Mouse (Mus musculus): ENCODE data around the gene Sox5.

Sox5 gene

GRCm38 (mm10) chr6:144772175-144772918, 9.4 kb downstream of the Sox5 start:
- DNase-seq (ENCODE audit: low read depth), result no peak

GRCm38 (mm10) chr6:144769060-144769459, 12.7 kb downstream of the Sox5 start:
- DNase-seq (ENCODE audit: low read depth), result no peak

- no peak for DNase-seq (ENCODE audit: low read depth)
These were observed 19.9 kb downstream of the Sox5 start for GRCm38 (mm10) chr6:144761902-144762301.

- no peak for DNase-seq (ENCODE audit: low read depth)
These were observed 22.6 kb downstream of the Sox5 start for GRCm38 (mm10) chr6:144759193-144759592.

- no peak for DNase-seq (ENCODE audit: low read depth)
These were observed 24.4 kb downstream of the Sox5 start for GRCm38 (mm10) chr6:144757414-144757813.

DNA sequence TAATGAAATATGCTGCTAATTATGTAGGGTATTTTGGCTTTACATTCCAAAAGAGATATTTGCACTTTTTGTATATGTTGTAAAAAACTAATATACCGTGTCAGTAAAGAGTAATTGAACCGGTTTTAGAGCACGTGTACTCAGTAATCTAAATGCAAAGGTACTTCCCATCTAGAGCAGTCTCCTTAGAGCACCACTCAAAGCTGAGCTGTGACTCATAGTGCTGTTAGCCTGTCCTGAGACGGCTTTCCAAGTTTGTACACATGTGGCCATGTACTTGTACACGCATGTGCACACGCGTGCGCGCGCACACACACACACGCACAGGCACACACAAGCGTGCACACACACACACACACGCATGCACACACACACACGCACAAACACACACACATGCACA, 25.3 kb downstream of the Sox5 start:
- no peak for DNase-seq (ENCODE audit: low read depth)

DNA sequence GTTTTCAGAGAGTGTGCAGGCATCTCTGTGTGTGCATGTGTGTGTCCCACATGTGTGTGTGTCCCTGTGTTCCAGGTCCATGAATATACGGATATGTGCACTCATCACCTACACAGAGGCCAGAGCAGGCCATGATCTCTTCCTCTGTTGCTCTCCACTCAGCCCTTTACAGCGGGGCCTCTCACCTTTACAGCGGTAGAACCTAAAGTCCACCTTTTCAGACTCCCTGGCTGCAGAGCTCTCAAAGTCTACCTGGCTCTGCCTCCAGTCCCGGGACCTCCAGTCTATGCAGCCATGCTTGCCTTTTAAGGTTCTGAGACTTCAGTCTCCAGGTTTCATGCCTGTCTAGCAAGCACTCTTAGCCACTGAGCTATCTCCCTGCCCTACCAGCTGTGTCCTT, 26.5 kb downstream of the Sox5 start:
- DNase-seq (ENCODE audit: low read depth), result no peak

DNA sequence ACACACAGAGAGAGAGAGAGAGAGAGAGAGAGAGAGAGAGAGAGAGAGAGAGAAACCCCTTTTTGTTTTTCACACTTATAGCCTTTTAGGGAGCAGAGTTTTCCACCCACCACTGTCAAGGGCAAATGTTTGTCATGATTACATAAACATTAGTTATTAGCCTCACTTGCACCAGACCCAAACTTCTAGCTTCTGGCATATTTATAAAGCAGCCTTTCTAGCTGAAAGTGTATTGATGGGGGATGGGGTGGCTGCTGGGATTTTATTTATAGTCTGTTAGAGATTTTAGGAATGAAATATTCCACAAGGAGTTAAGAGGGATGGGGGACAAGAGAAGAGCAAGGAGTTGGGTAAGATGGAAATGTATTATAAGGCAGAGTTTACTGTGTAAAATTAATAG, 27.4 kb downstream of the Sox5 start:
- DNase-seq (ENCODE audit: low read depth), result no peak

- peak; percentile 47 for DNase-seq (ENCODE audit: low read depth)
These were observed 27.8 kb downstream of the Sox5 start for GRCm38 (mm10) chr6:144753963-144754296.

DNA sequence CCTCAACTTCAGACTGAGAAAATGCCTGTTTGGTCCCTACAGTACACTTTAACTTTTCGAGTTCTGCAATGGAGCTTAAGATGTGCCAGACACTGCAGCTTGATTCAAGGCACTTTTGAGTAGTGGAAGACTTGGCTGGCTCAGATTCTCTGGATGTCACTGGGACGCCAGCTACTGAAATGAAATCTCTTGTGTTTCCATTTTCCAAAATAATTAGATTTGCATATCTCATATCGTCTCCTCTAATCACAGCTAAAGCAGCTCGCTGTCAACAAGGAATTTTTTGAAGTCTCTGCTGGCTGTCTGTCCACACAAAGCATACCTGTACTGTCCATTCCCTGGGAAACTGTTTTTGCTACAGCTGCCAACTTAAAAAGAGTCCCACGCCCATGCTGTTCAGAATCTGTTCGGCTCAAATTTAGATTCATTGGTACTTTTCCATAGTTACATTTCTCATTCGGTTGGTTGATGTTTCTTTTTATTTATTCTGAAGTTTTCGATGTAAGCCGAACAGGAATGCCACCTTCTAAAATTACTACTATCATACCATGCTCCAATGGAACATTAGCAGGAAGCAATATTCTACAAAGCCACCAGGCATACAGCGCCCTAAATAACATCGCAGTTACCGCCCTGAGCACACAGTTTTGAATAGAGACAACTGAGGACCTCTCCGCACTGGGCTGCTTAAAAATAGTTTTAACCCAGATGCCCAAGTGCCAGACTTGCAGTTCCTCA, 28.4 kb downstream of the Sox5 start:
- DNase-seq (ENCODE audit: low read depth), result peak; percentile 18

- no peak for DNase-seq (ENCODE audit: low read depth)
These were observed 30.2 kb downstream of the Sox5 start for GRCm38 (mm10) chr6:144751581-144751980.

DNA sequence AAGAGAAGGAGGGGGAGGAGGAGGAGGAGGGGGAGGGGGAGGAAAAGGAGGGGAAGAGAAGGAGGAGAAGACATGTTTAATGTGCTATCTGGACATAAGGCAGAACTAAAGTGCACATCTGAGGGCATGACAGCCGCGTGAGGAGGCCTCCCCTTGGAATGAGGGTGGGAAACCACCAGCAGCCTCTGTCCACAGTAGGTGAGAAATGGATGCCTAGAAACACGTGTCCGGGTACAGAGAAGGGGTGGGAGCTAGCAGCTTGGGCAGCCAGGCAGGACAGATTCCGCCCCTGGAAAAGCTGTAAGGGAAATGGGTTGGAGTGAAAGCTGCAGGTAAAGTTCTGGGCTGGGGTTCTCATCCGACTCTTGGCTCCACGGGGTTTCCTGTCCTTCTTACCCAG, 31.6 kb downstream of the Sox5 start:
- no peak for DNase-seq (ENCODE audit: low read depth)

GRCm38 (mm10) chr6:144746436-144746835, 35.3 kb downstream of the Sox5 start:
- DNase-seq (ENCODE audit: low read depth), result no peak

DNA sequence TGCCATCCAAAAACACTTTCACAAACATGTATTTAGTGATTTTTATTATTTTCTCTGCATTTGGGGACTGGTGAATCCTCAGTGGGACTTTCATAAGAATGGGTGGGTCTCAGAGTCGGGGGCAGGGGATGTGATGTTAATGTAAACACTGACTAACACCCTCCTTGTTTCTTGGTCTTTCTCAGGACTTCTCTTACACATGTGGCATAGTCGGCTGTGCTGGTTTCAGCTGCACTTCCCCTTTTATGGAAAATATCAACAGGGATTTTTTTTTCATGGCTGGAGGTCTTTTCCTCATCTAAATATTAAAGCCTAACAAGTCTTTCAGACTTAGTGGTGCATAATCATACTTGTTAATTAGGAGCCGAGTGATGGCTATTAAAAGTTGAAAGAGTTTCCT, 39.2 kb downstream of the Sox5 start:
- no peak for DNase-seq (ENCODE audit: low read depth)

DNA sequence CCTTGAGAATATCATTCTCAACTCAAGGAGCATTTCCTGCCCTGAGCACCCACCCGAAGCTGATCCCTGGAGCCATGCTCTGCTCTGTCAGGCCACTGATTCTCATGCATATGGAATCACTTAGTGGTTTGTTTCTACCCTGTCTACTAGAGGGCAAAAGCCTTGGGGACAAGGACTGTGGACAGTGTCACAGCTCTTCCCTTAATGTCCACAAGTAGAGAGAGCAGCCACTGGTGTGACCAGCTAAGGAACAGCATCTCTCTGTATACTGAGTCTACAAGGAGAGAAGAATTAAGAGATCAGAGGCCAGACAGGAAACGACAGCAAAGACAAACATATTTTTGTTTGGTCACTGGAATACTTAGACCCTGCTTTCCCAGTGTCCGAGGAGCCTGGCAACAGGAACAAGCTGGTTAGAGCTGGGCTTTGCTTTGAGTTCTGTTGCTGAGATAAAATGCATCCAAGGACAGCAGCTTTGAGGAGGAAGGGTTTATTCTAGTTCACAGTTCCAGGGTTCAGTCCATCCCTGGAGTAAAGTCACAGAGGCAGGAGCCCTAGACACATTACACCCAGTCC, 40.6 kb downstream of the Sox5 start:
- DNase-seq (ENCODE audit: low read depth), result no peak

DNA sequence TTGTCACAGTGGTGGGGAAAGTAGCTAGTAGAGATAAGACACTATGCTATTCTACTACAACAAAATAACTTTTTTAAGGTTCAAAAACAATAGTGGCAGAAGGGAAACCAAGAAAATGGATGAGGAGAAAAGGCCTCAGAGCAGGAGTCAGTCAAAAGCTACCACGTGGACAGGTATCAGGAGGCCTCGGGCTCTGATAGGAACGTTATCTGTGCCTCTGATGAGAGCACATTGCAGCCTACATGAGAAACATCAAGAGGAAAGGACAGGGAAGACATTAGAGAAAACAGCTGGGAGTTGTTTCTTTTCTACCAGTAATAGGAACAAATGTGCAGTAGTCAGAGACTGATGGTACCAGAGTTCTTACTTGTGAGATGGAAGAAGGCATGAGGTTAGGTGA, 41.4 kb downstream of the Sox5 start:
- DNase-seq (ENCODE audit: low read depth), result no peak

- no peak for DNase-seq (ENCODE audit: low read depth)
These were observed 42.0 kb downstream of the Sox5 start for GRCm38 (mm10) chr6:144739753-144740152.

DNA sequence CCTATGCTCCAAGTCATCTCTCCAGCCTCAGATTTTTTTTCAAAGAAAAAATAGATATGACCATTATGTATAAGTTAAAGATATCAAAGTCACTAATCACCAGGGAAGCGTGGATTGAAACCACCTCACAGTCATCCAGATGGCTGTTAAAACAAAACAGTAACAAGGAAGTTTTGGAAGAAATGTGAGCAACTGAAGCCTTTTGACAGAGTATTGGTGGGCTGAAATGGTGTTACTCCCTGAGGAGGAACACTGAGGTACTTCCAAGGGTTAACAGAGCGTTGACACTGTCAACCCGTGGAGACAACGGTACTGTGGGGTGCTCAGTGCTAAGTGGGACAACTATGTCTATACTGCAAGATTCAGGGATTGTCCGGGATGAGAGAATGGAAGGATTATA, 44.0 kb downstream of the Sox5 start:
- no peak for DNase-seq (ENCODE audit: low read depth)

DNA sequence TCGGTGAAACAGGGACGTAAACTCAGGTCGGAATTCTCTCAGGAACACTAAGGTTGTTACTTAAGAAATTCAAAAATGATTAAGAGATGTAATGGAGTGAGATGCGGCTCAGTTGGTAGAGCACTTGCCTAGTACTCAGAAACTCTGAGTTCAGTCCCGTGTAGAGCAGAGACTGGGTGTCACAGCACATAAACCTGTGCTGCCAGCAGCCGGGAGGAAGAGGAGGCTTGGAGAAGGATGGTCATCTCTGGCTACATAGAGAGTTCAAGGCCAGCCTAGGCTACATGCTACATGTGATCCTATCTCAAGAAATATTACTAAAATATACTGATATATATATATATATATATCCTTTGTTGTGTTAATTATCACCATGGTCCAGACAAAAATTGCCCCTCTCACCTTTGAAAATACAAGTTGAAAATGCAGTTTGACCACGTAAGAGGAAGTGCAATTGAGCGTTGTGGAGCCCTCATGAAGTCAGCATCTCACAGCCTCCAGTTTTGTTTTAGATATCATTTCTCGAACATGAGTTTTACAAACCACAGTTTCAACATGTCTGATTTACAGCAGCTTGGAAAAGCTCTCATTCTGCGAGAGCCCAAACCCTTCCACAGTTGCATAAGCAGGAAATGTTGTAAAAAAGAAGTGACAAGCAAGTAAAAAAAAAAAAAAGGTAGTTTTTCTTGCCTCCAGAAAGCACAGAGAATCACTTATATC, 50.4 kb downstream of the Sox5 start:
- DNase-seq (ENCODE audit: low read depth), result no peak

DNA sequence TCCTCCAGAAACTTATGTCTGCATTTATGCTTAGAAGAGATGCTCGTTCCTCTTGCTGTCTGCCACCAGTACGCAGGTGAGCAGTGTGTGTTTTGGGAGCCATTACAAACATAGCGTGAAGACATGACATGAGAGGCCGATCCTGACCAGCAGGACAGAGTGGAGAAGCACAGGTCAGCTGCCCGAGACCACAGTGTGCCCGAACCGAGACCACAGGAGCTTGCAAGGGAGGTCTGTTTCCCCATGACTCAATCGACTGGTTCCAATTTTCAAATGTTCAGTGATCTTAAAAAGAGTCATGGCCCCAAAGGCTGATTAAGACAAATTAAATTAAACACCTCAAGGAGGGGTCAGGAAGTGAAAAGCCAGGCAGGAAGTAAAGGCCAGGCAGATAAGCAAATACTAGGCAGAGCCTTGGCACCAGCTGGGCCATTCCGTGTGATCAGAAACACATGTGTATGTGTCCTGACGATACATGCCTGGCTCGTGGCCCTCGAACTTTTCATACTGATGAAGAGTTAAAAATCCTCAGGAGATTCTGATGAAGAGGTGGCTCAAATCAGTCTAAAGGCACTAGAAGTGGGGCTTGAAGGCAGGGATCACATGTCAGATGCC, 58.1 kb downstream of the Sox5 start:
- no peak for DNase-seq (ENCODE audit: low read depth)

- no peak for DNase-seq (ENCODE audit: low read depth)
These were observed 58.8 kb downstream of the Sox5 start for GRCm38 (mm10) chr6:144723024-144723423.

DNA sequence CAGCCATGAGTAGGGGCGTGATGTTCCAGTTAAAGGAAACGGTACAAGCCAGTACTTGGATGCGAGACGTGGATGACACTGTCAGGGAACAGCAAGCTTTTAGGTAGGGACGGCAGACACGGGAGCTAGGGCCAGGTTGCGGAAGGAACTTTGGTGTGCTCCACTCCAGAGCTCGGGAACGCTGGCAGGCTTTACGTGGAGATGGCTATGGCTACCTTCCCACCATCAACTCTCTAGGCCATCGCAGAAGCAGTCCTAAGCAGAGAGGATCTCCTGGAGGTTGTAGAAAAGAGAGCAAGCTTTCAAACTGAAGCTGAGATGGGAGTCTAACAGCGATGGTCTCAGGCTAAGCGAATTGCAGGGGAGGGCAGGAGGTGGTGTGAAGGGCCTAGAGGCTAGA, 60.9 kb downstream of the Sox5 start:
- no peak for DNase-seq (ENCODE audit: low read depth)
